Mouse (Mus musculus) kidney, postnatal 25 days (tissue): ENCODE measurements around the gene Clta.

ENCODE experiments used
- DNase-seq, 2 experiments: peaks; one replicate each; pipeline ENCODE4 v3.0.0; 2021; ENCODE audit warnings: mixed read lengths in 2 of 2

Gene Clta

DNA sequence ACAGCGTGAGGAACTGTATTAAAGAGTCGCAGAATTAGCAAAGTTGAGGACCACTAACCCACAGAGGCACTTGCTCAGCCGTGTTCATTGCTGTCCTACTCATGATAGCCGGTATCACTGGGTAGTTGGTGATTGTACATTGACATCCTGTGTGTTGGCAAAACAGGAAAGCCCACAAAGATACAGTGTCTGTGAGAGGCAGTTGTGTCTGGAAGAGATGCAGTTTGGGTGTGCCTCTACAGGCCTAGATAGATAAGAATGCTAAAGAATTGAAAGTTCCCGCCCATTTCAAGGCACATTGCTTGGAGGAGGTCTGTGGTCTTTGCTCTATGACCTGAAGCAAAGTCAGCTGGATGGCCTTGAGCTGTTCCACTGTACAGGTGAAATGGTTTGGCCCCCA lies at the start of gene Clta:
Gene Clta, plus strand, starts transcription at position 327 of the 400 bp plus-strand sequence.
- no peak for DNase-seq

DNA sequence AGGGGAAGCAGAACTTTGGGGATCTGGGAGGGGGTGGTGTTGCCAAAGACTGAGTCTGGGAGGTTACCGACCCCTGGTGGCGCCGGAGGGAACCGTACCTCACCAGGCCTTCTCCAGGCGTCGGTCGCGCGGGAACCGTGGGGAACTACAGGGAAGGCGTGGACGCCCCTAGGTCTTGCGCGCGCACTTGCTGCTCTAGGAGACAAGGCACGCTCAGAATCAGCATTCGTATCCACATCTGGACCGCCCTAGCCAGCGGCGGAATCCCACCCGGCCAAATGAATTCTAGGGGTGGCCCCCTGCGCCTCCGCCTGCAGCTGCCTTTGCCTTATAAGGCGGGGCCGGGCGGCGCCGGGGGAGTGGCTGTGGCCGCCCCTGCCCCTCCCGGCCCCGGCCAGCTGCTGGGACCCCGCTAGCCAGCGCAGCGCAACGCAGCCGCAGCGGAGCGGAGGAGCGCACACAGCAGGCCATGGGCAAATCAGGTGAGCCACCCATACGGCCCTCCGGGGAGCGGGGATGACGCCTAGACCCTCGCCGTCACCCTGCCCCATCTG lies 46.9 kb upstream of the Clta start, which contains the start of gene Glipr2:
Gene Glipr2, plus strand, starts transcription at position 110 of the 554 bp plus-strand sequence.
- DNase-seq = peak; percentile 74 to 77

DNA sequence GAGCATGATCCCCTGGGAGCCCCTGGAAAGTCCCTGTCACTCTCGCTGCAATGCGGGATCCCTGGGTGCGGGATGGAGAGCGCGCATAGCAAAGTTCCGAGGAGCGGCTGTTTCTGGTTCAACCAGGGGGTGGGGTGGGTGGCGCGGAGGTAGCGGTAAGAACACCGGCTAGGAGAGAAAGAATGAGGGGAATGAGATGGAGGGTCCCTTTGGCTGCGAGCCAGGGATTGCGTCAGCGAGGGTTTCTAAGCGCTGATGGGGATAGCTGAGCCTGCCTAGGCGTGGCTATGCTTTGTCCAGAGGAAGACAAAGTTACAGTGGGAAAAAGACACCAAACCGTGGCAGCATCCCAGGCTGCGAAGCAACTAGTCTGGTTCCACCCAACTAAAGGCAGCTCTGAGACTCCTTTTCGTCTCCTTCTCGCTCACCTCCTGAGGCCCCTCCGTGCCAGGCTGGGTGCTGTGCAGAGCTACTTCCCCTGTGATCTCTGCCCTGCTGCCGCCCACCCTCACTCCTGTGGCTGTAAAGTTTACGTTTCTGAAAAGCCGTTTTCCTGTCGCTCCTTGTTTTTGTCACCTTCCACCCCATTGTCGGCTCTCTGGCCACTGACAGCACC lies 46.3 kb upstream of the Clta start:
- peak; percentile 36 to 40 for DNase-seq

DNA sequence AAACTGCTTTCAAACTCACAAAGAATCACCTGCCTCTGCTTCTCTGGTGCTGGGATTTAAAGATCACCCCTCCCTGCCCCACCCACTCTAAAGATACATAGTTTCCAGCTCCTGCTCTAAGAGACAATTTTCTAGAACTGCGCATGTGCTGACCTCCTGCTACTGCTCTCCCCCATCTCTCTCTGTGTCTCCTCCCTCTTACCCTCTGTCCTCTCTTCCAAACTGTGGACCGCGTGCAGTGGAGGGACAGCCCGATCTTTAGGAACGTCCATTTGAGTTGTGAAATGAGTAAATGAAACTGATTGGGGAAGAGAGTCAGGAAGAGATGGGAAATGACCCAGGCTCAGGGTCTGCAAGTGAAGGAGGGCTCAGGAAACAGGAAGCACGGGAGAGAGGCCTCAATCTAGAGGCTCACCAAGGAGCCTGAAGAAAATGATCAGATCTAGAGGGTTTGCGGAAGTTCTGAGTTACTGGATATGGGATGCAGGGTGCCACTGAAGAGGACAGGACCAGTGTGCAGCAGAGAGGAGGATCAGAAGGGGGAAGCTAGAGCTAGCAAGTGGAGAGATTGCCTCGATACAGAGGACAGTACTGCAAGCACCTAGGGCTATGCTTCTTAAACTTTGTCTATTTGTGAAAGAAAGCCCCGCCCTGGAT lies 44.6 kb upstream of the Clta start:
- no peak for DNase-seq

DNA sequence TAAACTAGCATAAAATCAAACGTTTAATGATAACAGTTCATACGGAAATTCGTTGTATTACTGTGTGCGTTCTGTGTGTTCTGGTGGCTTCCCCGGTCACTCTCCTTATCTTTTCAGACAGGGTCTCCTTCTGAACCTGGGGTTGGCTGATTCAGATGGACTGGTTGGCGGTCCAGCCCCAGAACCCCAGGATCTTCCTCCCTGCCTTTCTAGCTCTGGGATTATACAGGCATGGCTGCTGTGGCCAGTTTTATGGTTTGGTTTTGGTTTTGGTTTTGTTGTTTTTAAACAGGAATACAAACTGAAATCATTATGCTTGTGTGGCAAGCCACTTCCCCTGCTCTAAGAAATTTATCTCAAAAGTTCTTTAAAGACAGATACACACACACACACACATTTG lies 44.0 kb upstream of the Clta start:
- no peak for DNase-seq

DNA sequence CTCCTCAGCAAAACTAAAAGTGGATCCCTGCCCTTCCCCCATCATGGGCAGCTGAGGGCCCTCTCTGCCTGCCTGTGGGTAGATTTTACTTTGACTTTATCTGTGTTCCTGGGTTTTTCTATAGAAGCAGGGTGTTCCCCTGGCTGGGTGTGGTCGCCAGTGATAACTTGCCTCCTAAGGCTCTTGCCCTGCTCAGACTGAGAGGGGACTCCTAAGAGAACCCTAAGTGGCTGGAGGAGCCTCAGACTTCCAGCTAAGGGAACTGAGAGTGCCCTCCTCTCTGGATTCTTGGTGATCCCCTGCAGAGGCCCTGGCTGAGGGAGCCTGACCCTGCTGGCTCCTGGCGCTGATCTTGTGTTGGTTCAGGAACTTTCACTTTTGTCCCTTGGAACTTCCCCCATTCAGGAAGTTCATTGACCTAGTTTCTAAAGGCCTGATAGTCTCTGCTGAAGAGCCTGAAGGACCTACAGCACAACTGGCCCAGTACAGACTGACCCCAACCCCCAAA lies 39.9 kb upstream of the Clta start:
- DNase-seq = peak; percentile 54 to 73

DNA sequence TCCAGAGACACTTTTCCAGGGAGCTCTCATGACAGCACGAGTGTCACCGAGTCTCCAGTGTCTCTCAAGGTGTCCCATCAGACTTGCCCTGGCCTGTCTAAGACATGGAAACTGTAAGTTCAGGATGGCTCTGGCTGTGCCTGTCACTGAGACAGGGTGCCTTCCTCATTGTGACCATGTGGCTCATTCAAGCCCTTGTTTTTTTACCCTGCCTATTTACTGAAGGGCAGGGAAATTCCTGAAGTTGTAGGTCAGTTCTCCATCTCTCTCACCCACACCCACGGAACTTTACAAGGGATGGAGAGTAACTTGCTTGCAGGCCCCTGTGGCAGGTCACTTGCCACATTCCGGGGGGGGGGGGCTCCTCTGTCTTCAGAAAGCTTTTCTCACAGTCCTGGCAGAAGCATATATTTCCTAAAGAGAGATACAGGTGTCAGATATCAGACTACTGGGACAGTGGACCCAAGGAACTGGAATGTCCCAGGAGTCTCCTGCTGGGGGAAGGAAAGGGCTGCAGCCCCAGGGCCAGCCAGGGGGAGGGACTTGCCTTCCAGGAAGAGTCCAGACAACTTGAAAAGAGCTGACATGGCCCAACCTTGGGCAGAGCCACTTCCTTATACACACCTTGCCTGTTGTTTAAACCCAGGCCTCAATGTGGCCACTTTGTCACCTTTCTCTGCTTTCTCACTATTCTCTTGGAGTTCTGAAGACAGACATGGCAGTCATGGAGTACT lies 39.1 kb upstream of the Clta start:
- DNase-seq = no peak

DNA sequence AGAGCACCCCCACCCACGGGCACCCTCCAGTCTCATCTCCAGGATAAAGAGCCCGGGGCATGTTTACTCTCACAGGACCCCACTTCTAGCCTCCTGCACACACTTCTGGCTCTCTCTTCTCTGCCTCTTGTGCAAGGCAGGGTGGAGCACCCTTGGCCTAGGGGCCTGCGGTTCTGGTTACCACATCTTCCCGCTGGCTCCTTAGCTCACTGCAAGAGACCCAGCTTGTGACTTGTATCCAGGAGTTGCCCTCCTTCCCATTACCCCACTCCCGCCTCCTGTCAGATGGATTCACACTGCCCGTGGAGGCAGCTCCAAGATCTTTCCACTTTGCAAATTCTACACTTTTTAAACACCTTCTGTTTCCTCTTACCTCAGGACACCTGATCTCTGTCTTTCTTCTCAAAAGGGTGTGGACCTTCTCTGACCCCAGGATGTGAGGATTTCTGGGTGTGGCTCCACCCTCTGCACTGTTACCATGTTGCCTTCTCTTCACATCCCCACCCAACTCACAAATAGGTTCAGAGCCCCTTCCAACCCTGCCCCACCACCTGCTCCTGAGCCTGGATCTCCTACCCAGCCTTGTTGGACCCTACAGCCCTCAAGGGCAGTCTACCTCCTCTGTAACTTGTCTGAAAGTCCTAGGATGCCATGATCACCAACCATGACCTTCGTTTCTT lies 38.3 kb upstream of the Clta start:
- no peak for DNase-seq

DNA sequence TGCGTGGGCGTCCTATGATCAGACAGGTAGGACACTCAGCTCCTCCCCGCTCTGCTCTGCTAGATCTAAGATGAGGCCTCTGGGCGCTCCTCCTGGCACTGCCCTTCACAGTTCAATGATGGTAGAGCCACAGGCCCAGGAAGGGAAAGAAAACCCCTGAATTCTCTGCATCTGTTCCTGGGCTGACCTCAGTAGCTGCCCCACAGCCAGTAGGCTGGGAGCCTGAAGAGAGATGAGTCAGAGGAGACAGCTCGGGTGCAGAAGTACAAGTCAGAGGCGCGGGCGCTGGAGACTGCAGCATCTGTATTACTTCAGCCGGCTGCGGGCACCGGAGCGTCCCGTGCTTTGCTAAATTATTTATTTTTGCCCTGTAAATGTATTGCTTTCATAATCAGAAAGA lies 35.6 kb upstream of the Clta start:
- DNase-seq = peak; percentile 83 to 89

DNA sequence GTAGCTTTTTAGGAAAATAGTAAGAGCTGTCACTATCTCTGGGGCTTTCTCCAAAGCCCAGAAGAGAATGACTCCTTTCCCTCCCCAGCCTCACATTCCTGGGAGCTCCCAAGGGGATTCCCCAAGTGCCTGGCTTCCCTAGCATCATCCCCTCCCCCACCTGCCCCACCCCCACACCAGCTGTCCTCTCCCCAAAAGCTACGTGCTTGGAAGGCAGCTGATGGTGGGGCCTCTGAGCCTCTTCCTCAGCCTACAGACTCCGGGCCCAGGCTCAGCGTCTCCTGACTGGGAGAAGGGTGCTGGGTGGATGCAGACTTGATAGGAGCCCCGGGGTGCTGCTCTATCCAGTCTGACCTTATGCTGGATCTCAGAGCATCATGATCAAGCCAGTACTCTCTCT lies 34.9 kb upstream of the Clta start:
- DNase-seq = no peak

DNA sequence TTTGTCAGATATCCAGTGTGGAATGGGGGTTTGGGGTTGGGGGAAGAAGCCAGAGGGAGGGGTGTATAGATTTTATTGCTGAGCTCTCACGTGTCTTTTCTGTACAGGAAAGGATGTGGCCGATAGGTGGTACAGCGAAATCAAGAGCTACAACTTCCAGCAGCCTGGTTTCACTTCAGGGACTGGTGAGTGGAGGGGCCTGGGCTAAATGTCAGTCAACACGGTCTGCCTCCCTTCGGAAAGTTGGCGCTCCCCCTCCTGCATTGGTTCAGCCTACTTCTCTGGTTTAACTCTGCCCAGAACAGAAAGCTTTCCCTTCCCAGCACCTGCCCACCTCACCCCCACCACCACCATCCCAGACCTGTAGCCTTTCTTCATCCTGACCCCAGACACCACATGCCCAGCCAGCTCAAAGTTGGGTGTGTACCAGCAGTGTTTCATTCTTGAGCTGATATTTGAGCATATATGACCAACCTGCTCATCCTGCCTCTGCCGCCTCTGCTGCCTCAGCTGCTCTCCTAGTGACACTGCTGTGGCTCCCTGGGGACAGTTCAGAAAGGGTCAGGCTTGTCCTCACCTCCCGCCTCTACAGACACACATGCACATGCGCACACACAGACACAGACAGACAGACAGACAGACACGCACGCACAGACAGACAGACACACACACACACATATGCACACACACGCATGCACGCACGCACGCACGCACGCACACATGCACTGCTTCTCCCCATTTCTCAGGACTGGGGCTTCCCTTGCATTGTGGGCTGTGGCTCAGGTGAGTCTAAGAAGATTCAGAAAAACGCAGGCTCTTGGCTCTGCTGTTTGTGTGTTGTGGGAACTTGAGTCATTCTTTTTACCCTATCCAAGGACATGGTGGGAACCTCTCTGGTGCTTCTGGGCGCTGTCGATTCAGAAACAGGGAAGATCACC lies 33.6 kb upstream of the Clta start:
- no peak for DNase-seq

DNA sequence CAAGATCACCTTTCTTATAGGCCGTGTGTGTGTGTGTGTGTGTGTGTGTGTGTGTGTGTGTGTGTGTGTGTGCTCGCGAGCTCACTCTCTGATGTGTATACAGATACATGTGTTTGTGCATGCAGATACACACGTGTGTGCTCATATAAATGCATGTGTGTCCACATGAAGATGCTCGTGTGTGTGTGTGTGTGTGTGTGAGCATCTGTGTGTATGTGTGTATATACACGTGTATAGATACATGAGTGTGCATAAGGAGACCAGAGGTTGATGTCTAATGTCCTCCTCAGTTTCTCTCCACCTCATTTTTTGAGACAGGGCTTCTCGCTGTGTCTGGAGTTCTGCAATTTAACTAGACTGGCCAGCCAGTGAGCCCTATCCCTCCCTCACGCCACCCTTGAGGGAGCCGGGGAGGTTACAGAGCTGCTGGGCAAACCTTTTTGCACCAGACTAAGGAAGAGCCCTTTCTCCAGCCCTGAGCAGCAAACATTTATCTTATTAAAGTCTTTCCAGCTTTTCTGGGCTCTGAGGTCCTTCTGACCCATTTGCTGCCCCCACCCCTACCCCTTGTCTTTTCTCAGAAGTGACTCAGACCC lies 32.6 kb upstream of the Clta start:
- no peak for DNase-seq

DNA sequence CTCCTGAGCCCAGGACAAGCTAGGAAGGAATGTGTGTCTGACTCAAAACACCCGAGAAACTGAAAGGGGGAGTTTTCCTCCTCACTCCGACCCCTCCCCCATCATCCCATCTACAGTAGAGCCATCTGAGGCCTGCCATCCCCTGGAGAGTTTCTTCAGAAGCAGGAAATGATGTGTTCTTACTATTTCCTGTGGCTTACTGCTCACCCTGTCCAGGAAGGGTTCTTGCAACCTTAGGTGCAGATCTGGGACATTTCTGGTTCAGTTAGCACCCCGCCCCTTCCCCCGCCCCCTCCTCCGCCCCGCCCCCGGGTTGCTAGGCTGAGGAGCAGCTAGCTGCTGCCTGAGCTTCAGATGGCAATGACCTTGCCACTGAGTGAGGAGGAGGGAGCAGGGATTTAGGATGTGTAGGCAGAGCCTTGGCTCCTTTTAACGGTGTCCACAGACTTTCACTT lies 32.1 kb upstream of the Clta start:
- peak; percentile 49 to 80 for DNase-seq

DNA sequence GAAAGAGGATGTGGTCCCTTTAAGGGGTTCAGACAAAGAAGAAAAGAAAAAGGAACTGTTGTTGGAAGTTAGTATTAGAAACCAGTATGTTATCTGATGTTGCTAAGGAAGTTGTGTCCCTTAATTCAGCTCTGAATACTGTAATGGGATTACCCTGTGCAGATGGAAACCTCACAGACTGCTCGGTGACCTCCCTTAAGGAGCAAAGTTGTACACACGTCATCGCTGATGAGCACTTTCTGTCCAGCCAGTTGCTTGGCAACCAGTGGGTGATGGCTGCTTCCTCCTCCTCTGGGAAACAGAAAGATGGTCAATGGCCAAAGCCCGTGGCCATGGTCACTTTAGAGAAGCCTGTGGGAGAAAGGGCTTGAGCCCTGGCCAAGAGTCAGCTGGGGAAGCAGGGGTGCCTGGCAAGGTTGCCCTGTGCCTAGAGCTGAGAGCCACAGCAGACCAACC lies 30.7 kb upstream of the Clta start:
- peak; percentile 14 to 62 for DNase-seq

DNA sequence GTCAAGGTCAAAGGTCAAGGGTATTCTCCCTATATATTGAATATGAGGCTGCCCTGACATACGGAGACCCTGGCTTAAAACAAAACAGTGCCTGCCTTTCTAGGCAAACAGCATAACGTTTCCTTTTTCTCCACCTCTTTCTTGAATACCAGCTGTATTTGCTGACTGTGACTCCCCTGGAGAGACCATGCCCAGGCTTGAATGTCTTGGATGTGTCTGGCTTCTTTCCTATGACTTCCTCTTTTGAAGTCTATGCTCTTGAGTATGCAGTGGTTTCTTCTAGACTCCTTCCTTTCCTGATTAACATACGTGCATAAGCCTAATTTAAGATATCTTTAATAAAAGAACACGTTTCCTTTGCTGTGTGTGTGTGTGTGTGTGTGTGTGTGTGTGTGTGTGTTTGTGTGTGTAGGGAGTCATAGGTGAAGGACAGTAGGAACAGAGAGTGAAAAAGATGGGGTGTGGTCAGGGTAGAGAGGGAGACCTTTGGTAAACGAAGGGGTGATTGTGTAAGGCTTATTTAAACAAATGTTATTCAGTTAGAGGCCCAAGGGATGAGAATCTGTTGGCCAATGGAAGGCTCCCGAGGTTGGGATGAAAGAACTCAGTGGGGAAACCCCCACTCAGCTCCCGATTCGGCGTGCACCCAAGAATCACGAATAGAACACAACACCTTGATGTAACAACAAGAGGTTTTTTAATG lies 29.2 kb upstream of the Clta start:
- DNase-seq = no peak

DNA sequence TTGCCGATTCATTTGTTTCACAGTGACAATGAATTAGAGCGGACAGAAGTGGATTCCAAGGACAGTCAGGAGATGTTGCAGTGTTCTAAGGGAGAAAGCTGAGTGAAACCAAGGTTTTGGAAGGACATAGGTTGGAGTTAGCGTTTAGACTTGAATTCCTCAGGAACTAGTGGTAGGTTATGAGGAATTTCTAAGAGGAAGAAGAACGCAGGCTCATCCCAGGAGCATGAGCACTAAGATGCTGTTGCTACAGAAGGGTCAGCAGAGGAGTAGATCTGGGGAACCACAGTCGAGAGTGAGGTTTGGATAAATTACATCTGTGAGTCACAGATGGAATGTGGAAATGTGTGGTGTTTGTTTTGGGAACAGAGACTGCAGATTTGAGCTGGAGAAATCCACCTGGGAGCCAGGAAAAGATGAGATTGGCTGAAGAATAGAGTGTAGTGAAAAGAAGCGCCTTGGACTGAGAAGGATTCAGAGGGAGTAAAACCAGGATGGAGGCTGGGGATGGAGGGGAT lies 28.0 kb upstream of the Clta start:
- no peak for DNase-seq

DNA sequence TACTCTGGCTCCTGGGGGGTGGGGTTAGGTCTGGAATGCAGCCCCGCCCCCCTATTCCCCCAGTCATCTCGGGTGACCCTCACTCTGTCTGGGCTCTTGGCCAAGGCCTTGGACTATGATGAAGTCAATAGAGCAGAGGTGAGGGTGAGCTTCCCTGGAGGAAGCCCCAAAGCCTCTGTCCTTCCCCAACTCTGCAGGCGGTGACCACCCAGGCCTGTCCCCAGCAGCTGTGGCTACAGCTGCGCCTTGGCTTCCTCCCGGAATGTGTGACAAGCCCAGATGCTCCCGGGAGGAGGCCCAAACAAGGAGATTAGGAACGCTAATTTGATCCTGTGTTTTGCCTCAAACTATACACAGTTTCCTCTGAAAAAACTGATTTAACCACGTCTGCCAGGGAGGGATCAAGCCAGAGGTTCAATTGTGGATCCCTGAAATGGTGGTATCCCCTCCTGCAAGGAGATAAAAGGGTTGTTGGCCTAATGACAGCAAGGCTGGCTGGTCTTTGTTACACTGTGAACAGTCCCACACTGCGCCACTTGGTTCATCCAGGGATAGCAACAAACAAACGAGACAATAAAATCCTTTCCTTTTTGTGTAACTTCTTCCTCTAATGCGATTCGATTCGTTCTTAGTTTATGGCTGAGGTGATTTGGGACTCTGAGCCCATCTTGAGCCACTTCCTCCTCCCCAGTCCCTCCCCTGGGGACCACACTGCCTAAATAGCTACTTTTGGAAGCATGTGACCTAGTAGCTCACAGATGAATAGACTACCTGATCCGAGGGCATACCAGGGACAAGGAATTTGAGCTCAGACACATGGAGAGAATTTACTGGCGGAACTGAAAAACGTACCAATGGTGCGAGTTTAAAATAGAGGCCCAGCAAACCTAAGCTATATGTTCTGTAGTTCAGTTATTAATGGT lies 25.5 kb upstream of the Clta start:
- DNase-seq = peak; percentile 60 to 68

DNA sequence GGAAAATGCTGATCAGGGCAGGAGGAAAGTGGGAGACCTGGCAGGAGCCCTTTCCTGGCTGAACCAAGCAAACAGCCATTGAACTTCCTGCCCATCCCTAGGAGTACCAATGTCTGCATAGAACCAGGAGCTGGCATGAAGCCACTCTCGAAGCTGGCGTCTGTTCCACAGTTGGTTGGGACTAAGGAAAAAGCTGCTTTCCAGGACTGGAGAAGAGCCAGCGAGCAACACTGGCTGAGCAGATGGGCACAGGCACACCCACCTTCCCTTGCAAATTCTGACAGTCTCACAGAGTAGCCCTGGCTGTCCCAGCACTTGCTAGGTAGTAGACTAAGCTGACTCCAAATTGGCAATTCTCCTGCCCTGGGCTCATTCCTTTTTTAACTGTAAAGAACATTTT lies 24.5 kb upstream of the Clta start:
- DNase-seq = peak; percentile 61 to 62

DNA sequence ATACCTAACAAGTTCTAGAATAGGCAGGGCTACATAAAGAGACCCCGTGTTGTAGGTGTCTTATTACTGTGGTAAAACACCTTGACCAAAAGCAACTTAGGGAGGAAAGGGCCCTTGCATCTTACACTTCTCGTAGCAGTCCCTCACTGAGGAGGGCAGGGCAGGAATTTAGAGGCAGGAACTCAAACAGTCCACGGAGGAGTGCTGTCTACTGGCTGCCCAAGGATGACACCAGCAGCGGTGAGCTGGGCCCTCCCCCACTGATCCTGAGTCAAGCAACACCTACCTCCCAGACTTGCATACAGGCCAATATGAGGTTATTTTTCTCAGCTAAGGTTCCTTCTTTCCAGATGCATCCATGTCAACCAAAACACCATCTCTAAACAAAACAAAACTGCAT lies 24.0 kb upstream of the Clta start:
- DNase-seq = no peak
